Mouse (Mus musculus) intestine, postnatal 0 days (tissue): ENCODE data around the gene Prr12. TPM values are rescaled to one million over a fixed set of nuclear protein-coding genes. Genes with fewer than 3 reads are reported as not detected.

Experiments
- ATAC-seq: fragments of 200-750 bp; cut with Nextera tagmentation; 2 replicates; pipeline ENCODE4 v1.8.0; 2017; ENCODE audit warnings: mild to moderate bottlenecking, moderate TSS enrichment, moderate library complexity
- H3K27ac ChIP-seq: fragments of 300-500 bp; sonication (generic); 2 replicates; pipeline ENCODE4 v1.5.1; 2014; ENCODE audit warnings: mild to moderate bottlenecking, low read depth, low read length, moderate library complexity
- H3K27me3 ChIP-seq: fragments of 300-500 bp; sonication (generic); replicated peaks from 2 replicates; pipeline ENCODE4 v1.6.1; 2014; ENCODE audit warnings: low read length, mixed read lengths; ENCODE audit not compliant: control insufficient read depth, insufficient read depth
- H3K36me3 ChIP-seq: fragments of 300-500 bp; sonication (generic); 2 replicates; pipeline ENCODE4 v1.6.1; 2014; ENCODE audit warnings: mild to moderate bottlenecking, moderate library complexity; ENCODE audit not compliant: control insufficient read depth, insufficient read depth
- H3K4me1 ChIP-seq: fragments of 300-500 bp; sonication (generic); replicated peaks from 2 replicates; pipeline ENCODE4 v1.6.1; 2014; ENCODE audit warnings: antibody characterized with exemption, low read length, mixed read lengths; ENCODE audit not compliant: control insufficient read depth, insufficient read depth
- H3K4me2 ChIP-seq: fragments of 300-500 bp; sonication (generic); replicated peaks from 2 replicates; pipeline ENCODE4 v1.6.1; 2014; ENCODE audit warnings: low read depth, mild to moderate bottlenecking, moderate library complexity
- H3K4me3 ChIP-seq: fragments of 300-500 bp; sonication (generic); 2 replicates; pipeline ENCODE4 v1.5.1; 2014; ENCODE audit warnings: low read depth, low read length
- H3K9ac ChIP-seq: fragments of 300-500 bp; sonication (generic); 2 replicates; pipeline ENCODE4 v1.6.1; 2014; ENCODE audit warnings: mild to moderate bottlenecking, low read depth, low read length
- H3K9me3 ChIP-seq: fragments of 300-500 bp; sonication (generic); 2 replicates; pipeline ENCODE4 v1.6.1; 2016; ENCODE audit warnings: mixed run types; ENCODE audit not compliant: control insufficient read depth
- CTCF ChIP-seq: sonication (generic); IDR thresholded peaks from 2 replicates; pipeline ENCODE4 v1.5.1; 2016; ENCODE audit warnings: low read depth, mild to moderate bottlenecking, control low read depth, antibody characterized with exemption, moderate library complexity
- WGBS: fragments of 180-500 bp; shearing (Covaris S2); extraction: QIAGEN DNeasy Blood & Tissue Kit; methylation state at CpG from one replicate; pipeline ENCODE4 v1.1.7; 2014; 5-methylcytosine and 5-hydroxymethylcytosine counted together
- polyA plus RNA-seq: library from polyadenylated mRNA; unstranded; fragments of >200 nt; fragmentation: Nextera tagmentation; extraction: Ambion mirVana; gene quantifications from 2 replicates; pipeline ENCODE4 v1.2.1, GENCODE M21; 2015

Gene Prr12
- polyA plus RNA-seq, 1 experiment from 2014 or later = 2.4 TPM

DNA sequence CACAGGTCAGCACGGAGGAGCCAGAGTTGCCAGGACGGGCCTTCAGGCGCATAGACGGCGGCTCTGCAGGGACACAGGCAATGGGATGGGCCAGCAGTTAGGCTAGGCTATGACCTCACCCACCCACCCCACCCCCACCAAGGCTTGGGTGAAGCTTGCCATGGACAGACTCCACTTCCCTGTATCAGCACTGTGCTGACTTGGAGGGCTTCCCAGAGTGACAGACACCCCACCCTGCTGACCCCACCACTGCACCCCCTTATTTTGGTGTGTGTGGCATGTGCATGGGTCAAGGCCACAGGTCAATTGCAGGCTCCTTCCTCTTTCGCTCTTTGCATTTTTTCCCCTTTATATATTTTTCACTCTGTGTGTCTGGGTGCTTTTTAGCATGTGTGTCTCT lies 42.7 kb upstream of the Prr12 start:
- H3K4me3 ChIP-seq = no peak overlapping the region
- H3K27me3 ChIP-seq = no peaks in the 10 kb centered on the region
- no peak; the same call in 1 of the 2 replicates for ATAC-seq
- H3K4me1 ChIP-seq = no peaks in the 10 kb centered on the region
- peaks cover 29% of the 10 kb centered on the region for H3K36me3 ChIP-seq
- 80% methylated on average over 6 of the region's 6 CpGs for WGBS
- no peak overlapping the region for H3K27ac ChIP-seq
- no peak for TF ChIP-seq CTCF
- H3K4me2 ChIP-seq = no peak overlapping the region
- H3K9ac ChIP-seq = no peak overlapping the region
- no peaks in the 10 kb centered on the region for H3K9me3 ChIP-seq

DNA sequence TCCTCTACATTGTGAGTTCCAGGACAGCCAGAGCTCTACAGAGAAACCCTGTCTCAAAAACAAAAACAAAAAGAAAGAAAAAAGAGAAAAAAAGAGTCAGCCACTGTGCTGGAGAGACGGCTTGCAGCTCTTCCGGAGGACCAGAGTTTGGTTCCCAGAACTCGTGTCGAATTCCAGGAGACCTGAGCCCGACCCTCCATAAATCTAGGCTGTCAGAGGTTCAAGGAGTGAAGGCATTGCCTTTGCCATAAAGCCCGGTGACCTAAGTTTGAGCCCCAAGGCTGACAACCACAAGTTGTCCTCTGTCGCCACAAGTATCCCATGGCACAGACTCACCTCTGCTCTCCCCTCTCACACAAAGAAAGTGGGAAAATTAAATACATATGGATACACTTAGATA lies 41.4 kb upstream of the Prr12 start:
- Histone ChIP-seq H3K9ac (no peak overlapping the region), H3K36me3 (peaks cover 29% of the 10 kb centered on the region), H3K27ac (no peak overlapping the region), H3K4me2 (no peak overlapping the region), H3K9me3 (no peaks in the 10 kb centered on the region), H3K4me3 (no peak overlapping the region), H3K4me1 (no peaks in the 10 kb centered on the region), H3K27me3 (no peaks in the 10 kb centered on the region)
- TF ChIP-seq CTCF = no peak
- ATAC-seq = no peak
- 45% methylated on average over 7 of the region's 7 CpGs for WGBS

DNA sequence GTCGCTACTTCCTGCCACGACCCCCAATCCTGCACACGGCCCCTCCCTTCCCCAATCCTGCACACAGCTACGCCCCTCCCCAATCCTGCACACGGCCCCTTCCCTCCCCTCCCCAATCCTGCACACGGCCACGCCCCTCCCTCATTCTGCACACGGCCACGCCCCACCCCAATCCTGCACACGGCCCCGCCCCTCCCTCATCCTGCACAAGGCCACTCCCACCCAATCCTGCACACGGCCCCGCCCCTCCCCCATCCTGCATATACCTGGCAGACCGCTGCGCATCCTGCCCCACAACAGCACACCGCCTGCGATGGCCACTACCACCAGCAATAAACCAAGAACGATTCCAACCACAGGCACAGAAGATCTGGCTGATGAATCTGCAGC lies 40.8 kb upstream of the Prr12 start:
- H3K9me3 ChIP-seq = no peaks in the 10 kb centered on the region
- peaks cover 32% of the 10 kb centered on the region for H3K36me3 ChIP-seq
- H3K4me3 ChIP-seq = no peak overlapping the region
- ATAC-seq = no peak
- no peaks in the 10 kb centered on the region for H3K27me3 ChIP-seq
- H3K9ac ChIP-seq = no peak overlapping the region
- 40% methylated on average over 17 of the region's 18 CpGs for WGBS
- no peak for TF ChIP-seq CTCF
- no peak overlapping the region for H3K4me2 ChIP-seq
- 0 out of 2 replicates have a peak overlapping the region, but pooled peaks have one; percentile 50 for H3K27ac ChIP-seq
- no peaks in the 10 kb centered on the region for H3K4me1 ChIP-seq

DNA sequence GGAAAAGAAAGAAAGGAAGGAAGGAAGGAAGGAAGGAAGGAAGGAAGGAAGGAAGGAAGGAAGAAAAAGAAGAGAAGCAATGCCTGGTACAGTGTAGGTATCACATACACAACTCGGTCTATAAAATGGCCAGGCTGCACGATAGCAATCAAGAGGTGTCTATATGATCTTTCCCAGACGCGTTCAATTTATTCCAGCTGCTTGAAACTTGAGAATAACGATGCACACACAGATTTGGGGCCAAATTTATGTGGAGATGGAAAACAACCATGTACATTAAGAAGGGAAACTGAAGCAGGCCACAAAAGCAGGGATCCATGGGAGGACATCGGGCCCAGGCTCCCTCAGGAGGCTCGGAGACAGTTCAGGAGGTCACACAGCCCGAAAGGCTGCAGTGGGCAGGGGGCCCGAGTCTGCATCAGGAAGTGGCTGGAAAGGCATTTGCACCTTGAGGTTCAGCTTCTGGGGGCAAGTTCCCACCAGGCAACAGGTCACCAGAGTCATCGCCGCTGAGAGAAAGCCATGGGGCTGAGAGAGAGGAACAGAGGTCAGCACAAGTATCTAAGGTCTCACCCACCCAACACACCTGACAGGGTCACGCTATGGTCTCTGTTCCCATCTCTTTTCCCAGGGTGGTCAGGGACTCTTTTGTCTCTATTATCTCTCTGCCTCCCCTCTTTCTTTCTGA lies 40.3 kb upstream of the Prr12 start:
- Histone ChIP-seq H3K27me3 (no peaks in the 10 kb centered on the region), H3K9ac (no peak overlapping the region), H3K4me1 (no peaks in the 10 kb centered on the region), H3K27ac (peak overlapping the region; percentile 50; the same call in 1 of the 2 replicates), H3K9me3 (no peaks in the 10 kb centered on the region), H3K36me3 (peaks cover 37% of the 10 kb centered on the region), H3K4me3 (no peak overlapping the region), H3K4me2 (no peak overlapping the region)
- WGBS = 54% methylated on average over 12 of the region's 12 CpGs
- TF ChIP-seq CTCF = no peak
- no peak for ATAC-seq

DNA sequence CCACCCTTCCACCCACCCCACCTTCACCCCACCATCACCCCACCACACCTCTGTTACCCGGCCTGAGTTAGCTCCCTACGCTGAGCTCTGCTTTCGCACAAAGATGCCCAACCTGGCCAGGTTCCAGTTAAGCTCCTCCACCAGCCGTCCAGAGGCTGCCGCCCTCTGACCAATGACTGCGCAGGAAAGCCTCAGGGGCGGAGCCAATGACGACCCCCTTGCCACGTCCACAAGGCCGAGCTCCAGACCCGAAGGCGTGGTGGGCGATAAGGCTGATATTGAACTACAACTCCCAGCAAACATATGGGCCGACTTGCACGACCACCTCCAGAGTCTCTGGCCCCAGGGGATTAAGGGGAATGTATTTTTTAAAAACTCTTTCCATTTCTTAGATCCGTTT lies 39.4 kb upstream of the Prr12 start, which contains the start of gene Rcn3:
Gene Rcn3, minus strand, starts transcription at position 174 of the 400 bp plus-strand sequence.
- H3K4me1 ChIP-seq = no peaks in the 10 kb centered on the region
- WGBS = 4% methylated on average over 16 of the region's 16 CpGs
- peaks cover 39% of the 10 kb centered on the region for H3K36me3 ChIP-seq
- no peak for TF ChIP-seq CTCF
- peak; percentile 55 for ATAC-seq
- peak within 1 kb of the TSS; percentile 53 for H3K9ac ChIP-seq
- H3K4me2 ChIP-seq = peak within 1 kb of the TSS; percentile 56
- H3K27me3 ChIP-seq = no peaks in the 10 kb centered on the region
- peak within 1 kb of the TSS; percentile 40 for H3K4me3 ChIP-seq
- peak within 1 kb of the TSS; percentile 60; the same call in 1 of the 2 replicates for H3K27ac ChIP-seq
- H3K9me3 ChIP-seq = no peaks in the 10 kb centered on the region

DNA sequence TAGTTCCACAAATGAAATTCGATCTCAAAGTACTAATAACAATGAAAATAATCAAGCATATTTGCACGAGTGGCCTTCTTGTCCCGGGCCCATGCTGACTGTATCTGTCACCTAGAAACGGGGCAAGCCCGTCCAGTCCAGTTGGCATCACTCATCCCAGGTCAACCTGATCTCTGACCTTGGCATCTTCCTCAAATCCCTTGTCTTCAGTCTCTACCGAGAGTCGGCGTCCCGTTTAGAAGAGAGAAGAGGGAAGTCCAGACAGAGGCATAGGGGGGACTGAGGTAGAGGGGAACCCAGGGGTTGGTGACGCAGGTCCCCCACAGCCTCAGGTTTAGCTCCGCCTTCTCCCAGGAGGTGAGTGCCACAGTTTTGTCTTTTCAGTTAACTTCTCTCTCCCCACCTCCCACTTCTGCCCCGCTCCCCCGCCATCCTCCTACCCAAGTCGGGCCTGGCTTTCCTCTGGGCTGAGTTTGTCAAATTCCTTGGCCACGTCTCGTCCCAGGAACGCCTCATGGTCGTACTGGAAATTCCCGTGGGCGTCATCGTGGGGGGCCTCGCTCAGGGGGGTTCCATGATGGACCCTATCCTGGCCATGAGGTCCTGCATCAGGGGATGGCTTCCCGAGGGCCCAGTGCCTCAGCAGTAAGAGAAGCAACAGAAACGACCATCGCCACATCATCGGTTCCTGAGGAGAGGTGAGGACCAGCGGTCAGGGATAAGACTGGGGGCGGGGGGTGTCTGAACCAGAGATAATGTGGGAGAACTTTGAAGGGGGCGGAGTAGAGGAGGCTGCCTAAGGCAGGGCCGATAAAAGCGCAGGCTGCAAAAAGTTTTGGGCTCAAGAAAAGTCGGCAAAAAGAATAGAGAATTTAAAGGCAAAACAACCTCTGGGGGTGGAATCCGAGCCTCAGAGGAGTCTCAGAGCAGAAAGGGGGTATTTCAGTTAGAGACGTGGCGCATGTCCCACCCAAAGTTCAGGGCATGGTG lies 38.6 kb upstream of the Prr12 start:
- Histone ChIP-seq H3K9ac (peak overlapping the region; percentile 53), H3K9me3 (no peaks in the 10 kb centered on the region), H3K4me3 (peak overlapping the region; percentile 40), H3K4me2 (peak overlapping the region; percentile 56), H3K4me1 (no peaks in the 10 kb centered on the region), H3K27ac (peak overlapping the region; percentile 60; the same call in 1 of the 2 replicates), H3K36me3 (peaks cover 41% of the 10 kb centered on the region), H3K27me3 (no peaks in the 10 kb centered on the region)
- ATAC-seq = no peak
- WGBS = 21% methylated on average over 35 of the region's 35 CpGs
- no peak for TF ChIP-seq CTCF
